Mouse (Mus musculus): Measurements from ENCODE around the gene Evx1. TPM values are rescaled to one million over a fixed set of nuclear protein-coding genes. Genes with fewer than 3 reads are reported as not detected.

Gene Evx1
- polyA plus RNA-seq, 1 experiment: not detected

GRCm38 (mm10) chr6:52291021-52291860 is 22.1 kb upstream of the Evx1 start:
- no peak for DNase-seq (ENCODE audit: low read depth in 1 of 2, low spot score in 2 of 2)
- Histone ChIP-seq H3K4me1 (ENCODE audit: control insufficient read depth, insufficient read depth, insufficient read length) (no peaks in the 10 kb centered on the region; the same call in 1 of the 2 replicates), H3K36me3 (ENCODE audit: control insufficient read depth, insufficient read depth, low read length) (no peaks in the 10 kb centered on the region), H3K4me3 (ENCODE audit: extremely low read depth, insufficient read depth, insufficient read length) (no peak overlapping the region), H3K27ac (ENCODE audit: insufficient read depth, low read length) (no peak overlapping the region), H3K27me3 (ENCODE audit: control insufficient read depth, insufficient read depth, low read length) (peaks cover 12% of the 10 kb centered on the region)
- TF ChIP-seq POLR2A (IDR thresholded peaks at IDR 0.05; ENCODE audit: low read depth, low read length): no peak
- no peak for TF ChIP-seq CTCF (IDR thresholded peaks at IDR 0.05; ENCODE audit: extremely low read depth, insufficient read depth, insufficient read length, insufficient replicate concordance)
- 10% methylated on average over 45 of the region's 45 CpGs for WGBS

- DNase-seq (ENCODE audit: low read depth in 1 of 2, low spot score in 2 of 2): no peak
- H3K4me1 ChIP-seq (ENCODE audit: control insufficient read depth, insufficient read depth, insufficient read length): no peaks in the 10 kb centered on the region; the same call in 1 of the 2 replicates
- no peak overlapping the region for H3K27ac ChIP-seq (ENCODE audit: insufficient read depth, low read length)
- H3K27me3 ChIP-seq (ENCODE audit: control insufficient read depth, insufficient read depth, low read length): peaks cover 12% of the 10 kb centered on the region
- no peak overlapping the region for H3K4me3 ChIP-seq (ENCODE audit: extremely low read depth, insufficient read depth, insufficient read length)
- WGBS: 71% methylated on average over 7 of the region's 7 CpGs
- no peak for TF ChIP-seq CTCF (IDR thresholded peaks at IDR 0.05; ENCODE audit: extremely low read depth, insufficient read depth, insufficient read length, insufficient replicate concordance)
- no peaks in the 10 kb centered on the region for H3K36me3 ChIP-seq (ENCODE audit: control insufficient read depth, insufficient read depth, low read length)
Observed at GRCm38 (mm10) chr6:52292328-52292727, 21.0 kb upstream of the Evx1 start.

GRCm38 (mm10) chr6:52294616-52295015 is 18.7 kb upstream of the Evx1 start:
- no peaks in the 10 kb centered on the region; the same call in 1 of the 2 replicates for H3K4me1 ChIP-seq (ENCODE audit: control insufficient read depth, insufficient read depth, insufficient read length)
- no peaks in the 10 kb centered on the region for H3K36me3 ChIP-seq (ENCODE audit: control insufficient read depth, insufficient read depth, low read length)
- TF ChIP-seq POLR2A (IDR thresholded peaks at IDR 0.05; ENCODE audit: low read depth, low read length) (no peak), CTCF (IDR thresholded peaks at IDR 0.05; ENCODE audit: extremely low read depth, insufficient read depth, insufficient read length, insufficient replicate concordance) (no peak)
- H3K4me3 ChIP-seq (ENCODE audit: extremely low read depth, insufficient read depth, insufficient read length): no peak overlapping the region
- peaks cover 10% of the 10 kb centered on the region for H3K27me3 ChIP-seq (ENCODE audit: control insufficient read depth, insufficient read depth, low read length)
- WGBS: 80% methylated on average over 6 of the region's 6 CpGs
- no peak overlapping the region for H3K27ac ChIP-seq (ENCODE audit: insufficient read depth, low read length)
- DNase-seq (ENCODE audit: low read depth in 1 of 2, low spot score in 2 of 2): no peak

GRCm38 (mm10) chr6:52298511-52298910 is 14.8 kb upstream of the Evx1 start:
- TF ChIP-seq CTCF (IDR thresholded peaks at IDR 0.05; ENCODE audit: extremely low read depth, insufficient read depth, insufficient read length, insufficient replicate concordance) (no peak), POLR2A (IDR thresholded peaks at IDR 0.05; ENCODE audit: low read depth, low read length) (no peak)
- H3K27ac ChIP-seq (ENCODE audit: insufficient read depth, low read length): no peak overlapping the region
- H3K4me3 ChIP-seq (ENCODE audit: extremely low read depth, insufficient read depth, insufficient read length): no peak overlapping the region
- DNase-seq (ENCODE audit: low read depth in 1 of 2, low spot score in 2 of 2): no peak
- no peaks in the 10 kb centered on the region for H3K4me1 ChIP-seq (ENCODE audit: control insufficient read depth, insufficient read depth, insufficient read length)
- no peaks in the 10 kb centered on the region for H3K36me3 ChIP-seq (ENCODE audit: control insufficient read depth, insufficient read depth, low read length)
- peaks cover 1% of the 10 kb centered on the region for H3K27me3 ChIP-seq (ENCODE audit: control insufficient read depth, insufficient read depth, low read length)
- 85% methylated on average over 4 of the region's 4 CpGs for WGBS

GRCm38 (mm10) chr6:52300806-52301205 is 12.5 kb upstream of the Evx1 start:
- H3K27ac ChIP-seq (ENCODE audit: insufficient read depth, low read length): no peak overlapping the region
- no peak overlapping the region for H3K4me3 ChIP-seq (ENCODE audit: extremely low read depth, insufficient read depth, insufficient read length)
- no peaks in the 10 kb centered on the region for H3K36me3 ChIP-seq (ENCODE audit: control insufficient read depth, insufficient read depth, low read length)
- 82% methylated on average over 4 of the region's 4 CpGs for WGBS
- no peak for DNase-seq (ENCODE audit: low read depth in 1 of 2, low spot score in 2 of 2)
- no peaks in the 10 kb centered on the region for H3K4me1 ChIP-seq (ENCODE audit: control insufficient read depth, insufficient read depth, insufficient read length)
- no peaks in the 10 kb centered on the region; the same call in none of the 2 replicates for H3K27me3 ChIP-seq (ENCODE audit: control insufficient read depth, insufficient read depth, low read length)
- no peak for TF ChIP-seq CTCF (IDR thresholded peaks at IDR 0.05; ENCODE audit: extremely low read depth, insufficient read depth, insufficient read length, insufficient replicate concordance)
- no peak for TF ChIP-seq POLR2A (IDR thresholded peaks at IDR 0.05; ENCODE audit: low read depth, low read length)

GRCm38 (mm10) chr6:52303426-52303825 is 9.9 kb upstream of the Evx1 start:
- no peak overlapping the region for H3K4me3 ChIP-seq (ENCODE audit: extremely low read depth, insufficient read depth, insufficient read length)
- no peak overlapping the region for H3K27ac ChIP-seq (ENCODE audit: insufficient read depth, low read length)
- H3K36me3 ChIP-seq (ENCODE audit: control insufficient read depth, insufficient read depth, low read length): no peaks in the 10 kb centered on the region
- H3K27me3 ChIP-seq (ENCODE audit: control insufficient read depth, insufficient read depth, low read length): no peaks in the 10 kb centered on the region
- H3K4me1 ChIP-seq (ENCODE audit: control insufficient read depth, insufficient read depth, insufficient read length): no peaks in the 10 kb centered on the region; the same call in 1 of the 2 replicates
- DNase-seq (ENCODE audit: low read depth in 1 of 2, low spot score in 2 of 2): no peak
- no peak for TF ChIP-seq CTCF (IDR thresholded peaks at IDR 0.05; ENCODE audit: extremely low read depth, insufficient read depth, insufficient read length, insufficient replicate concordance)
- no peak for TF ChIP-seq POLR2A (IDR thresholded peaks at IDR 0.05; ENCODE audit: low read depth, low read length)
- 26% methylated on average over 3 of the region's 3 CpGs for WGBS

- 1% methylated on average over 30 of the region's 30 CpGs for WGBS
- no peaks in the 10 kb centered on the region; the same call in 1 of the 2 replicates for H3K4me1 ChIP-seq (ENCODE audit: control insufficient read depth, insufficient read depth, insufficient read length)
- peaks cover 11% of the 10 kb centered on the region for H3K27me3 ChIP-seq (ENCODE audit: control insufficient read depth, insufficient read depth, low read length)
- peak; percentile 34; the same call in 1 of the 2 replicates for TF ChIP-seq CTCF (IDR thresholded peaks at IDR 0.05; ENCODE audit: extremely low read depth, insufficient read depth, insufficient read length, insufficient replicate concordance)
- TF ChIP-seq POLR2A (IDR thresholded peaks at IDR 0.05; ENCODE audit: low read depth, low read length): no peak
- no peaks in the 10 kb centered on the region for H3K36me3 ChIP-seq (ENCODE audit: control insufficient read depth, insufficient read depth, low read length)
- peak in 1 of 2 experiments; percentile 38 for DNase-seq (ENCODE audit: low read depth in 1 of 2, low spot score in 2 of 2)
- H3K4me3 ChIP-seq (ENCODE audit: extremely low read depth, insufficient read depth, insufficient read length): peak overlapping the region; percentile 10; the same call in 1 of the 2 replicates
- no peak overlapping the region for H3K27ac ChIP-seq (ENCODE audit: insufficient read depth, low read length)
Observed at GRCm38 (mm10) chr6:52305877-52306389, 7.4 kb upstream of the Evx1 start.
